Mouse (Mus musculus): Measurements from ENCODE around the gene Dnmt3a.

The Dnmt3a gene

GRCm38 (mm10) chr12:3819899-3820298 lies 14.1 kb downstream of the Dnmt3a start:
- no peak for DNase-seq (ENCODE audit: low read depth, low spot score)

DNA sequence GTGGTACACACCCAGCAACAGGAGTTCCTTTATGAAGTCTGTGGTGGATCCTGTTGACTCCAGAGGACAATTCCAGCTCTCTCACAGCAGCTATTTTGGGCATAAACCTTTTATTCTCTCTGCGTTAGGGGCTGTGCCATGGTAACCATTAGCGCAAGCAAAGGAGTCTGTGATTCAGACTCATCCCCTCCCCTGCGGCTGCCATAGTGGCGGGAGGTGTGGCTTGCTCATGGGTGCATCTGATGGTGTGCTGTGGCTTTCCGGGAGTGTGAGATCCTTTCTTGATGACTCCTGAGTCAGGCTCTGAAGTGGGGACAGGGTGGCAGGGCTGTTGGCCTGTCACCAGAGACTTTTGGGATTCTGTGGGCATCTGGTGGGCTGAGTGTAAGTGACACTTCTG lies 17.6 kb downstream of the Dnmt3a start:
- DNase-seq (ENCODE audit: low read depth, low spot score) = no peak

DNA sequence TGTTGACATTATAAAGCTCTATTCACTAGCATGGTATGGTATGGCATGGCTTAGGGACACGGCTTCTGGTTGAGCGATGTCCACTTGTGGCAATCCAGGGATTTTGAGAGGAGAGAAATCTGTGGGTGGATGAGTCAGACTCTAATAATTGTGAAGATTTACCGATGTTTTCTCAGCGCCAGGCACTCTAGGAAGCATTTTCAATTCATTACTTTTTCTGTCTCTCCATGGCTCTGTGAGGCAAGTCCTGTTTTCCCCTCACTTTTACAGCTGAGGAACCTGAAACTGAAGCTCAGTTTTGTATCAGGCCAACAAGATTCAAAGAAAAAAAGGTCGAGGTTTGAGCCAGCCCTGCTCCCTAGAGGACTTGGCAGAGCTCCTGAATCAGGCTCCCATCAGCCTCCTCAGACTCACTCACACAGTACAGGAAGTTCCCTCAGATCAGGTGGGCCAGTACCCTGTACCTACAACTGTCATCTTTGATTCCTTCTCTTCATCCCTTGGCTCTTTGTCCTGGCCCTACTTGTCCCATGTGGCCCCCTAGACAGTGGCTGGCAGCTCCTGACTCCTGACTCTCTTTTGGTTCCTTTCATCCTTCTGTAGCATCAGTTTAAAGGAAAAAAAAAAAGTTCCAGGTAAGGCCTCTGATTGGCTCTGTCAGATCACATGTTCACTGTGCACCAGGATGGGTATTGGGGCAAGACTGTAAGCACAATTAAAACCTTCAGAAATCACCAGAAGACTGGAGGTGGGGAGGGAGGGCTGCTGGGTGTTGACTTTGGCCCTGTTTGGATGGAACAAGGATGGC lies 19.3 kb downstream of the Dnmt3a start:
- DNase-seq (ENCODE audit: low read depth, low spot score) = no peak

GRCm38 (mm10) chr12:3825714-3826080 lies 19.9 kb downstream of the Dnmt3a start:
- no peak for DNase-seq (ENCODE audit: low read depth, low spot score)

DNA sequence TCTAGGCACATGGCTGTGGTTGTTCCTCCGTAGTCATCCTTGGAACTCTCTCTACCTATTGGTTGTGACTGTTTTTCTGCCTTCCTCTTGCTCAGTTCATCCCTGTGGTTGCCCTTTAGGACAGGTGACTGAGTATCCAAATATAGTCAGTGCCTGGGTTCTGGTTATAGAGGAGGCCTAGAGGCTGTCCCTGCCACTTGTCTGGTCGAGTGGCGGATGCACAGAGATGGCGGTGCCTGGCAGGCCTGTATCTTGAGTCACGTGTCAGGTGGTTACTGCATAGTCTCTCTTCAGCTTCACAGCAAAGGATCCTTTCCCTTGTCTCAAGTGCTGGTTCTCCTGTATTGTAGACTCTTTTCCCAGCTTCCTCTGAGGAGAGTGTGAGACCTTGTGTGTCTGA lies 22.0 kb downstream of the Dnmt3a start:
- DNase-seq (ENCODE audit: low read depth, low spot score) = no peak

DNA sequence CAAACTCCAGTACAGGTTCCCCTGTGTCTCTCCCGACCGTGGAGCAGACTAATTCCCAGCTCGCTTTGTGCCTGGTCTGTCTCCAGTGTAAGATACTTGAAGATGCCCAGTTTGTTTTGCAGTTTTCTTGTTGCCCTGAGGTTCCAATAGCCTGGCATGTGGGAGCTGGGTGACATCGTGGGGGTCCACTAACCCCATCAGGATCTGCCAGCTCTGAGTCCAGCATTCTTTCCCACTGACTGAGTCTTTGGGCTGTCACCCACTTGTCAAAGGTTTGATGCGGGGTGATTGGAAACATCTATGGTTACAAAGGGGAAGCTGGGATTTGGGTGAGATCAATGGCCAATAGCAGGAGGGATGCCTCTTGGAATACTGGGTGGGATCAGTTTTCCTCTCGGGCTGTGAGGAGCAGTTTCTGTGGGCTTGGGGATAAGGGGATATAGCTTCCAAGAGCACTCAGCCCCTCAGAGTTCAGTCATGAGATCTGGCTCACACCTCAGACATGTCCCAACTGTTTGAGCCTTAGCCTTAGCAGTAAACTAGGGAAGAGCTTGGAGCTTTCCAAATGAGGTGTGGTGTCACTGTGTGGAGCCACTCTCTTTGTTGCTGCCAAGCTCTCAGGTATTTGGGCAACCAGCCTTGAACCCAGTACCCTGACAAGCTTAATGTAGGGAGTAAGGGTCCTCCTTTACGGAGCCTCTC lies 27.4 kb downstream of the Dnmt3a start:
- DNase-seq (ENCODE audit: low read depth, low spot score) = no peak

DNA sequence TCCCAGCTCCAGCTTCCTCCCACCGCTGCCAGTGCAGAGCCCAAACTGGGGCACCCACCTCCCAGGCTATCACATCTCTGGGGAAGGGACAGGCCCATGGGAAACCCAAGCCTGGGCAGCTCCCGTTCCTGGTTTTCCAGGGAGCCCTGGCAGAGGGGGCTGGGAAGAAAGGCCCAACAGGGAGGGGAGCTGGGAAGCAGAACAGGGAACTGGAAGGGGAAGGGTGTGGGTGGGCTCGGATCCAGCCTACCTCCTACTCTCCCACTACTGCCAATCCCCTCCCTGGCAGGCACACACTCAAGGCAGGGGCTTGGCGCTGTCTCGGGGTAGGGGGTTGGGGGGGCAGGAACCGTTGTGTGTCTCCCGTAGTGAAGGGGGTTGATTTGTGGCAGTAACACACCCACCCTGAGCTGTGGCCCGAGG lies 28.1 kb downstream of the Dnmt3a start:
- no peak for DNase-seq (ENCODE audit: low read depth, low spot score)

DNA sequence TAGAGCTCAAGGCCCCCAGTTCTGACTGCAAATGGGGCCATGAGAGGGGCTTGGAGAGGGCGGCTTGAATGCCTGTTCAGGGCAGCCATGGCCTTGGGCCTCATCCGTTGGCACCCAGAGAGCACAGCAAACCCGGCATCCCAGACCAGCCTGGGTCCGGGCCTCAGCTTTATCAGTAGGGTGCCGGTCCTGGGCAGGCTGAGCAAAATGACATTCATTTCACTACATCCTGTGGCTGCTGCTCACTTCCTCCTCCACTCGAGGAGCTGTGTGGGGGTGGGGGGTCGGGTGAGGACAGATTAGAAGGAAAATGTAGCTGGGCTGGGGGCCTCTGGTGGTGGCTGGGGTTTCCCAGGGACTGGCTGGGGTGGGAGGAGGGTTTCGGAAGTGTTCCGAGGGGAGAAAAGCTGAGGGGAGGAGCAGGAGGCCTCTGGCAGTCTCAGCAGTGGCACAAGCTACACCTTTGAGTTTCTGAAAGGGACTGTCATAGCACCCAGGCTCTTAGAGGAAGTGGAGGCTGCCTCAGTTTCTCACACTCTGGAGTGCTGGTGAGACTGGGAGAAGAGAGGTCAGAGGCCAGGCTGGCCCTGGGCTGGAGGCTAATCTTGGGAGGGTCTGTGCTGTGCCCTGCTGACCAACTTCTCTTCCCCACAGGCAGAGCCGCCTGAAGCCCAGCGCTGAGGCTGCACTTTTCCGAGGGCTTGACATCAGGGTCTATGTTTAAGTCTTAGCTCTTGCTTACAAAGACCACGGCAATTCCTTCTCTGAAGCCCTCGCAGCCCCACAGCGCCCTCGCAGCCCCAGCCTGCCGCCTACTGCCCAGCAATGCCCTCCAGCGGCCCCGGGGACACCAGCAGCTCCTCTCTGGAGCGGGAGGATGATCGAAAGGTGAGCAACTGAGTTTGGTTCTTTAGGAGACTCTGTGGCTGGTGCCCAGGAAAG lies 28.8 kb downstream of the Dnmt3a start:
- DNase-seq (ENCODE audit: low read depth, low spot score) = peak; percentile 84

GRCm38 (mm10) chr12:3835576-3835975 lies 29.8 kb downstream of the Dnmt3a start:
- no peak for DNase-seq (ENCODE audit: low read depth, low spot score)

DNA sequence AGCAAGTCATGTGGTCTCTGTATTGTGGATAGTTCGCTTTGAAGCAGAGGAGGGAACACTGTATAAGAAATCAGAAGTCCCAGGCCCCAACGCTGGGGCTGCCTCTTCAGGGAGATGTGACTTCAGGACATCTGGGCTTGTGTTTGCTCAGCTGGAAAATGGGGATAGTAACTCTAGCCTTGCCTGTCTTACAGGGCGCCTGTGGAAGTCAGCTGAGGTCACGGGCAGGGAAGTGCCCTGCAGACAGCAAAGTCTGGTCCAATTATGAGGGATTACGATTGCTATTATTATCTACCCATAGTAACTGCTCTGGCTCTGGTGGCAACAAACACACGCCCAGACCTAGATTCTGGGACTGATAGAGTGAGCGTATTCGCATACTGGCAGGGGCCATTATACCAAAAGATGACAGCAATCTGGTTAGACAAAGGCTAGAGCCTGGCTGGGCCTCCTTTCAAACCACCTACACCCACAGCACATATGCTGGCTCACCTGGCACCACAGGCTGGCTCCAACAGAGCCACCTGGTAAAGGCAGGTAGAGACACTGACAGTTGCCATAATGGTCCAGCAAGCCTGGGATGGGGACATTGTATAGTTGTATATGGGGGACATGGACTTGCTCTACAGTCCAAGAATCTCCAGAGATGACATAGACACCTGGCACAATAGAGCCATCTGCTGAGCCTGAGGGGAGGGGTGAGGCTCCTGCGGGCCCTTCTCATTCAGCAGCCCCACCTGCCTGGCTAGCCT lies 31.4 kb downstream of the Dnmt3a start:
- no peak for DNase-seq (ENCODE audit: low read depth, low spot score)

DNA sequence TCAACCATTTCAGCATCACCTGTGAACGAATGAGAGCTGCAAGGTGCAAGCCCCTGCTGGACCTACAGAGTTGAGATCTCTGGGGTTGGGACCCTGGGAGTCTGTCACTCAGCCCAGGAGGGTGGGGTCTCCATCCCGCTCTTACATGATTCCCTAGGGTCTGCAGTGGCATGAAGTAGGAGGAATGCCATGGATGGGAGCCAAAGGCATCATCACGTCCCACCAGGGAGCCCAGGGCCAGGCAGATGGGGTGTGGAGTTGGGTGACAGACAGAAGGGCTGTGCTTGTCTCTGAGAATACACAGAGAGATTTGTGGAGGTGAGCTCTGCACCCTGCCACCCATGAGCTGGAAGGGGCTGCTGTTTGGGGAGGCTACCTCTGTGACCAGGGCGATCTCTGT lies 32.2 kb downstream of the Dnmt3a start:
- no peak for DNase-seq (ENCODE audit: low read depth, low spot score)

DNA sequence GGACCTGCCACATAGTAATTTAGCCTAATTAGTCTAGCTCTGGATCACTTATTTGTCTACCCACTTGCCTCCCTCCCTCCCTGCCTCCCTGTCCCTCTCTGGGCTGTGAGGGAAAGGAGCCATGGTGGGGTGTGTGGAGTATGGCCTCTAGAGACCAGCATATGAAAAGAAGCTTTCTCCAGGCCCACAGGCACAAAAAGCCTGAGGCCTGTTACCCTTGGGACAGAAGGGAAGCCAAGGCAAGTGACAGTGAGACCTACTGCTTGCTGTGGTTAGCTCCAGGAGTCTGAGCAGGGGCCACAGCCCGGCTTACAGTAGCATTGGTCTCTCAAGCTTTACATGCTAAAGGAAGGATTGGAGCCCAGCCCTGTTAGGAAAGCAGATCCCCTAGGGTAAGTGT lies 33.9 kb downstream of the Dnmt3a start:
- DNase-seq (ENCODE audit: low read depth, low spot score) = no peak

- no peak for DNase-seq (ENCODE audit: low read depth, low spot score)
These were observed 35.3 kb downstream of the Dnmt3a start for GRCm38 (mm10) chr12:3841121-3841520.

- DNase-seq (ENCODE audit: low read depth, low spot score) = no peak
These were observed 37.0 kb downstream of the Dnmt3a start for GRCm38 (mm10) chr12:3842843-3843242.

DNA sequence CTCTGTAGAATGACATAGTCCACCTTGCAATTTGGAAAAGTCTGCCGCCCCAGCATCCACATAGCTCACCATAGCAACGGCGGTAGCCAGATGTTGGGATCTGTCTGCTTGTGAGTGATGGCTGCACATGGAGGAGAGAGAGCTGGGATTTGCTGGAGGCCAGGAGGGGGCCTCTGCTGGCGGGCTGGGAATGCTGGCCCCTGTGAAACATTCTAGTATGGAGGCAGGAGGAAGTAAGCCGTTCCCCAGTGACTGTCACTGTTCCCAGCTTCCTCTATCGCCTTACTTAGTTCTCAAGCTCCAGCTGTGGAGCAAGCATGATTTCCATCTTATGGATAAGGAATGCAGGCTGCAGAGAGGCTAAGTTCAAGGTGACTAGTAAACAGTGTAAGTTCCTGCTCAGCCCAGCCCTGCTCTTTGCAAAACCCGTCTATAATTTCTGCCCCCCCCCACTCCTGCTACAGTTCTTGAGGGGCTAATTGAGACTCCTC lies 37.6 kb downstream of the Dnmt3a start:
- DNase-seq (ENCODE audit: low read depth, low spot score) = no peak

- DNase-seq (ENCODE audit: low read depth, low spot score) = no peak
These were observed 38.1 kb downstream of the Dnmt3a start for GRCm38 (mm10) chr12:3843918-3844317.

GRCm38 (mm10) chr12:3844335-3844734 lies 38.5 kb downstream of the Dnmt3a start:
- DNase-seq (ENCODE audit: low read depth, low spot score) = no peak

- DNase-seq (ENCODE audit: low read depth, low spot score) = no peak
These were observed 43.7 kb downstream of the Dnmt3a start for GRCm38 (mm10) chr12:3849481-3849880.

DNA sequence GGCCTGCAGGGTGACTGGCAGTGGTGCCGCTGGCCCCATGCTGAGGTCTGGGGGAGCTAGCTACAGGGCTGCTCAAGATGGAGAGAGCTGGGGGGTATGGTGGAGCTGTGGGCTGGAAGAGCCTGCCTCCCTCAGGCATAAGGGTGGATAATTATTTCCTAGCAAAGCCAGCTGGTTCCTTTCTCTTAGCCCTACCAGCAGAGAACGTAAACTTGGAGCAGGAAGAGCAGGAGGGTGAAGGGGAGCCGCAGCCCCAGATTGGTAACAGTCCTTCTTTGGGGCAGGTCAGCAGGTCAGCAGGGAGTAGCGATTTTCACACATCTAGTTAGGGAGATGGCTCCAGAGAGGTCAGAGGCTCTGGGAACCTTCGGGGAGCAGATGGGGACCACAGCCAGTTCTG lies 44.4 kb downstream of the Dnmt3a start:
- DNase-seq (ENCODE audit: low read depth, low spot score) = no peak

- no peak for DNase-seq (ENCODE audit: low read depth, low spot score)
These were observed 44.9 kb downstream of the Dnmt3a start for GRCm38 (mm10) chr12:3850731-3851130.

- no peak for DNase-seq (ENCODE audit: low read depth, low spot score)
These were observed 45.4 kb downstream of the Dnmt3a start for GRCm38 (mm10) chr12:3851179-3851578.
